Mouse (Mus musculus): ENCODE data around the gene Htra2.

The Htra2 gene

DNA sequence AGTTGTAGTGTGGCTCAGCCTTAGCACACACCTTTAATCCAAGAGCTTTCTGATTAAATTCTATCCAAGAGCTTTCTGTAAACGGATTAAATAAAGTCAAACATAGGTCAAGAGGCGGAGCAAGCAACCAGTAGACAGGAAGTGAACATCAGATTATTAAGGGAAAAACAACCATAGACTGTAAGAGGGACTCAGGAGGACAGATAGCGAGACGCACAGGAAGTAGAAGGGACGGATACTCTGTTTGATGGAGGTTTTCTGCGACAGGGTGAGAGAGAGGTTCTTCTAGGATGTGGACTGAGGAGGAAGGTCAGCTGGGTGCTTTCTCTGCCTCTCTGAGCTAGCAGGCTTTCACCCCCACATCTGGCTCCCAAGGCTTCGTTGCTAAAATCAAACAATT, 45.1 kb downstream of the Htra2 start:
- no peak for DNase-seq (ENCODE audit: extremely low read depth, insufficient read length, low spot score)

GRCm38 (mm10) chr6:83008659-83009058, 46.4 kb downstream of the Htra2 start:
- DNase-seq (ENCODE audit: extremely low read depth, insufficient read length, low spot score): no peak

- peak; percentile 77 for DNase-seq (ENCODE audit: extremely low read depth, insufficient read length, low spot score)
Observed at GRCm38 (mm10) chr6:83006114-83006513, 49.0 kb downstream of the Htra2 start.

GRCm38 (mm10) chr6:83005444-83006011, 49.5 kb downstream of the Htra2 start:
- peak; percentile 40 for DNase-seq (ENCODE audit: extremely low read depth, insufficient read length, low spot score)

GRCm38 (mm10) chr6:83004872-83005271, 50.2 kb downstream of the Htra2 start:
- DNase-seq (ENCODE audit: extremely low read depth, insufficient read length, low spot score): peak; percentile 53

DNA sequence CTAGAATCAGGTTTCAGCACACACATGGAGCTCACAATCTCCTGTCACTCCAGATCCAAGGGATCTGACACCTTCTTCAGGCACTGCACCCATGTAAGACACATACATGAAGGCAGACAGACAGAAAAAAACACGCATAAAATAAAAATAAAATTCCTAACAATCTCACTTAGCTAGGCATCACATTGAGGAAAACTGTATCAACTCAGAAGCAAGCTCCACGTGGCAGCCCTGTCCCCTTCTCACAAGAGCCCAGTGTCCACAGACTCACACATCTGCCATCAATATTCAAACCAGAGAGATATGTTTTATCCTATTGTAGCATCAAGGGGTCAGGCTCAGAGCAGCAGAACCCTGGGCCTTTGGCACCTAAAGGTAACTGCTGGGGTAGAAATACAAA, 50.8 kb downstream of the Htra2 start:
- DNase-seq (ENCODE audit: extremely low read depth, insufficient read length, low spot score): no peak

- DNase-seq (ENCODE audit: extremely low read depth, insufficient read length, low spot score): no peak
Observed at GRCm38 (mm10) chr6:83003850-83004249, 51.2 kb downstream of the Htra2 start.

GRCm38 (mm10) chr6:83003082-83003481, 52.0 kb downstream of the Htra2 start:
- no peak for DNase-seq (ENCODE audit: extremely low read depth, insufficient read length, low spot score)
